Mouse (Mus musculus): ENCODE data around the gene Ncor2. TPM values are rescaled to one million over a fixed set of nuclear protein-coding genes. Genes with fewer than 3 reads are reported as not detected.

Ncor2 gene
- polyA plus RNA-seq, 1 experiment from 2014 or later = 22.6 TPM

DNA sequence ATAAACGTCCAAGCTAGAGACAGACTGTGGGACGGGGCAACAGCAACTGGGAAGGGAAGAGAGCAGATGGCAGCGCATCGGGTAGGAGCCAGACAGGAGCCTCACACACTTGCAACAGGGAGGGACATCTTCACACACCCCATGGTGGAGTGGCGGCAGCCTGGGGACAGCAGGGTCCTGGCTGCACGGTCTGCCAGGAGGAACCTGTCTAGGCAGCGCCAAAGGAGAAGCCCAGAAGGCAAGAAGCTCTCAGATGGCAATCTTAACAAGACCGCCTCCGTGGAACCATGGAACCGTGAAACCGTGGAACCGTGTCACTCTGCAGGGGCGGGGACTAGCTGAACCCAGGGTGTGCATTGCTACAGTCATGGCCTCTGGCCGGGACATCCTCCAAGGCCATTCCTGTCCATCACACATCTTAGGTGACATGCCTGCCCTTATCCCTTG, 50.1 kb downstream of the Ncor2 start:
- Histone ChIP-seq H3K27me3 (no peaks in the 10 kb centered on the region), H3K27ac (peak overlapping the region; percentile 67), H3K4me3 (replicated peaks) (no peak overlapping the region), H3K4me2 (replicated peaks) (no peak overlapping the region), H3K36me3 (peaks cover 5% of the 10 kb centered on the region; the same call in 1 of the 2 replicates), H3K9me3 (no peaks in the 10 kb centered on the region), H3K4me1 (replicated peaks) (peaks cover 83% of the 10 kb centered on the region), H3K9ac (replicated peaks) (no peak overlapping the region)
- WGBS = 74% methylated on average over 14 of the region's 14 CpGs
- ATAC-seq = no peak

DNA sequence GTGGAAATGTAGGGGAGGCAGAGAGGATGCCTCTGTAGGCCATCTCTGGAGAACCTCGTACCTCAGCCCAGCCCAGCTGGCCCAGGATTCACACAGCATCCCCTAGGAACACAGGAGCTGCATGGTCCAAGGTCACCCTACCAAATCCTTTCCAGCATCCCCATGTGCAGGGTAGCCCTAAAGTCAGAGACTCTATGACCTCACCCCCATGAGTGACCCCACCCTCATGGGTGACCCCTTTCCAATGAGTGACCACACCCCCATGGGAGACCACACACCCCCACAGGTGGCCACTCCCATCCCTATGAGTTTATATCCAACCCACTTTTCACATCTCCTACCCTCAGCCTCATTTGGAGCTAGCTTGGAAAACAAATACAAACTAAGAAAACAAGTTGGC, 51.1 kb downstream of the Ncor2 start:
- H3K4me3 ChIP-seq (replicated peaks) = no peak overlapping the region
- H3K36me3 ChIP-seq = peaks cover 5% of the 10 kb centered on the region
- H3K27me3 ChIP-seq = no peaks in the 10 kb centered on the region
- H3K9ac ChIP-seq (replicated peaks) = no peak overlapping the region
- H3K4me1 ChIP-seq (replicated peaks) = peaks cover 83% of the 10 kb centered on the region
- no peak overlapping the region for H3K4me2 ChIP-seq (replicated peaks)
- no peak overlapping the region for H3K27ac ChIP-seq
- WGBS = 89% methylated on average over 1 of the region's 1 CpGs
- H3K9me3 ChIP-seq = no peaks in the 10 kb centered on the region
- ATAC-seq = no peak

DNA sequence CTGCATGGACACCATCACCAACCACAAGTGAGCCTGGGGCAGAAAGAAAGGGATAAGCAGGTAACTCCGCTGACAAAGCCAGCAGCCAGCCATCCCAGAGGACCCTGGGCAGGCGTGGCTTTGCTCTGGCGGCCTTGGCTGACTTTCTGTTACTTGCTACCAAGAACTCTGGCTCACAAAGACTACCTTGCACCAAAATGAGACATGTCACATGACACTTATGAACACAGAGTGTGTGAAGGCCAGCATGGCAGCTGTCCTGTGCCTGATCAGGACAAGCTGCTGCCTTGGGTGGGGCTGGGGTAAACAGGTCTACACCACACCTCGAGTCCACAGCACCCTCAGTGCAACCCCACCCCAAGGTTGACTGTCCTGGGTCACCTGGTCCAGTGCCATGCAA, 51.6 kb downstream of the Ncor2 start:
- Histone ChIP-seq H3K4me1 (replicated peaks) (peaks cover 81% of the 10 kb centered on the region), H3K4me3 (replicated peaks) (no peak overlapping the region), H3K4me2 (replicated peaks) (no peak overlapping the region), H3K27ac (no peak overlapping the region), H3K9ac (replicated peaks) (no peak overlapping the region), H3K9me3 (no peaks in the 10 kb centered on the region), H3K36me3 (peaks cover 5% of the 10 kb centered on the region), H3K27me3 (no peaks in the 10 kb centered on the region)
- 95% methylated on average over 4 of the region's 4 CpGs for WGBS
- ATAC-seq = no peak

DNA sequence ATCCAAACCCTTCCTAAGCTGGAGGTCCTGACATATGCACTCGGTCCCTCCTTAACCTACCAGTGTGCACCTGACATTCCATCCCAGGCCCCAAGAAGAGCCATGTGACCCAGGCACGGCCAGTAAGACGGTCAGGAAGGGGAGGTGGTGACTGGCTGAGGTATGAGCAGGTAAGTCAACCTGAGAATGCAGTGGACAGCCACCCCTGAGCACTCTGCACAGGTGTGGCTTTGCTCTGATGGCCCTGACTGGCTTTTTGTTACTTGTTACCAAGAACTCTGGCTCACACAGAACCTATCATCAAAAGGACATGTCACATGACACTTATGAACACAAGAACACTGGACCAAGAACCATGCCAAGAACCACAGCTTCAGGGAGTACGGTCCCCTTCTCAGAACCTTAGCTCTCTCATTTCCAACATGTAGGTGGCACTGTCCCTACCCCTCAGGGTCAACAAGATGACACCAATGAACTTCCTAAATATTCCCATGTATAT, 53.0 kb downstream of the Ncor2 start:
- H3K27me3 ChIP-seq = no peaks in the 10 kb centered on the region
- H3K36me3 ChIP-seq = peaks cover 8% of the 10 kb centered on the region
- H3K9me3 ChIP-seq = no peaks in the 10 kb centered on the region
- H3K9ac ChIP-seq (replicated peaks) = peak overlapping the region; percentile 16; the same call in 1 of the 2 replicates
- no peak overlapping the region for H3K4me3 ChIP-seq (replicated peaks)
- peaks cover 76% of the 10 kb centered on the region for H3K4me1 ChIP-seq (replicated peaks)
- 93% methylated on average over 4 of the region's 4 CpGs for WGBS
- H3K27ac ChIP-seq = no peak overlapping the region
- H3K4me2 ChIP-seq (replicated peaks) = no peak overlapping the region
- ATAC-seq = no peak

DNA sequence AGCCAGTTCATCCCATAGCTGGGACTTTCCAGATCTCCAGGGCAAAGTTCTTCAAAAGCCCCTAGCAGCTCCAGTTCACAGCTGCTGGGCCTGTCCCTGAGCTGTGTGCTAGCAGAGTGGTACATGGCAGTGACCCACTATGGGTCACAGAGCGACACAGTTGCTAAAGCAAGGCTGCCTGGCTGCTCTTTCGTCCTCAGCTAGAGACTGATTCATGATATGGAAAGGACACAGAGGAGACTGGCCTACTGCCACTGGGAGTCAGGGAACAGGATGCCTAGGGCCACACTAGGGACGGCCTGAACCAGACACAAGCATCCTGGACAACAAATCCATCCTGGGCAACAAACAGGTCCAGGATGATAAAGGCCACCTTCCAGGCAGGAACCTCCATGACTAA, 53.8 kb downstream of the Ncor2 start:
- no peaks in the 10 kb centered on the region for H3K9me3 ChIP-seq
- no peak for ATAC-seq
- peaks cover 8% of the 10 kb centered on the region for H3K36me3 ChIP-seq
- peak overlapping the region; percentile 8 for H3K27ac ChIP-seq
- H3K4me3 ChIP-seq (replicated peaks) = no peak overlapping the region
- H3K4me1 ChIP-seq (replicated peaks) = peaks cover 76% of the 10 kb centered on the region
- H3K9ac ChIP-seq (replicated peaks) = 0 out of 2 replicates have a peak overlapping the region, but pooled peaks have one; percentile 16
- WGBS = 91% methylated on average over 3 of the region's 3 CpGs
- no peaks in the 10 kb centered on the region for H3K27me3 ChIP-seq
- H3K4me2 ChIP-seq (replicated peaks) = no peak overlapping the region

DNA sequence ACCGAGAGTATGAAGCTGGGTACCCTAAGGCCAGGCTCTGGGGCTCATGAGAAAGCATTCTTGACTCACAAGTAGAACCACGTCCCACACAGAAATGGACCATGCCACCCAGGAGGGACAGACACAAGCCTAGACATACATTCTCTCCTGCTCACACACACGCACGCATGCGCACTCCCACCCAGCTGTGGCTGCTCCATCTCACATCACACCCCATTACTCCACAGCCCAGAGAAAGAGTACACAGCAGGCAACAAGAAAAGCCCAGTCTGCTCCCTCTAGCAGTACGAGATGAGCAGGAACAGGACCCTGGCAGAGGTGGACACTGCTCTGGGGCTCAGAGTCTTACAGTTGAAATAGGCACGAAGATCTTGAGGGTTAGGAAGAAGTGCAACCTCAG, 55.0 kb downstream of the Ncor2 start:
- Histone ChIP-seq H3K4me3 (replicated peaks) (no peak overlapping the region), H3K27me3 (no peaks in the 10 kb centered on the region), H3K9ac (replicated peaks) (0 out of 2 replicates have a peak overlapping the region, but pooled peaks have one; percentile 12), H3K4me2 (replicated peaks) (no peak overlapping the region), H3K4me1 (replicated peaks) (peaks cover 71% of the 10 kb centered on the region), H3K27ac (peak overlapping the region; percentile 44; the same call in 1 of the 2 replicates), H3K36me3 (peaks cover 15% of the 10 kb centered on the region), H3K9me3 (no peaks in the 10 kb centered on the region)
- no peak for ATAC-seq
- WGBS = 81% methylated on average over 7 of the region's 7 CpGs

DNA sequence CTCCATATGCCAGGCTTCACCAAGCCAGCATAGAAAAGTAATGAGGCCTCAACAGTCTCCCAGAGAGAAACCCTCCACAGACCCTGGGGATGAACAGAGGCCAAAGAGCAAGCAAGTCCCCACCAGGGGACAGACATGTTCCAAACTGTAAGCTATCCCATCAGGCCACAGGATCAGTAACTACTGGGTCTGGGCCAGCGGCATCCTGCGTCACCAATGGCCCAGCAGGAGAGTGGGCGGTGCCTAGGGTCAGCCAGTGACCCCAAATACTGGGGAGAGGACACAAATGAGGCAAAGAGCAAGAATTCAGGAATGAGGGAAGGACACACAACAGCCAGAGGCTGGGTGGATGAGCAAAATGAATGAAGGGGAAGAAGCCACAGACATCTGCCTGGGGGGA, 55.8 kb downstream of the Ncor2 start:
- H3K9ac ChIP-seq (replicated peaks) = no peak overlapping the region
- no peaks in the 10 kb centered on the region for H3K27me3 ChIP-seq
- peaks cover 63% of the 10 kb centered on the region for H3K4me1 ChIP-seq (replicated peaks)
- no peaks in the 10 kb centered on the region for H3K9me3 ChIP-seq
- H3K36me3 ChIP-seq = peaks cover 23% of the 10 kb centered on the region
- WGBS = 41% methylated on average over 3 of the region's 3 CpGs
- no peak overlapping the region for H3K4me3 ChIP-seq (replicated peaks)
- no peak overlapping the region for H3K4me2 ChIP-seq (replicated peaks)
- peak overlapping the region; percentile 44; the same call in 1 of the 2 replicates for H3K27ac ChIP-seq
- ATAC-seq = peak; percentile 19; the same call in 1 of the 2 replicates

DNA sequence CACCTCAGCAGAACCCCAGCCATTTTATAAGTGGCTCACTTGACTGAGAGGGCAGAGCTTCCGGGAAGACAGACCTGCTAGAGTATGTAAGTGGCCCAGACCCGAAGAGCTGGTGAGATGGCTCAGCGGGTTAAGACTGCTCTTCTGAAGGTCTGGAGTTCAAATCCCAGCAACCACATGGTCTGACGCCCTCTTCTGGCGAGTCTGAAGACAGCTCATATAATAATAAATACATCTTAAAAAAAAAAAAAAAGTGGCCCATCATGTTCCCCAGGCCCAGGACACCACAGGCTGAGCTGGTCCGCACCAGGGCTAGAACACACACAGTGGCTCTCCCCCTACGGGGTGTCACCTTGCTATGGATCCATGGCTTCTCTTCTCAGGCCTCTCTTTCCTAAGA, 56.5 kb downstream of the Ncor2 start:
- 0 out of 2 replicates have a peak overlapping the region, but pooled peaks have one; percentile 40 for H3K27ac ChIP-seq
- H3K36me3 ChIP-seq = peaks cover 29% of the 10 kb centered on the region
- H3K9ac ChIP-seq (replicated peaks) = no peak overlapping the region
- H3K4me3 ChIP-seq (replicated peaks) = no peak overlapping the region
- 83% methylated on average over 7 of the region's 7 CpGs for WGBS
- H3K9me3 ChIP-seq = no peaks in the 10 kb centered on the region
- no peak for ATAC-seq
- H3K27me3 ChIP-seq = no peaks in the 10 kb centered on the region
- H3K4me1 ChIP-seq (replicated peaks) = peaks cover 58% of the 10 kb centered on the region
- no peak overlapping the region for H3K4me2 ChIP-seq (replicated peaks)

DNA sequence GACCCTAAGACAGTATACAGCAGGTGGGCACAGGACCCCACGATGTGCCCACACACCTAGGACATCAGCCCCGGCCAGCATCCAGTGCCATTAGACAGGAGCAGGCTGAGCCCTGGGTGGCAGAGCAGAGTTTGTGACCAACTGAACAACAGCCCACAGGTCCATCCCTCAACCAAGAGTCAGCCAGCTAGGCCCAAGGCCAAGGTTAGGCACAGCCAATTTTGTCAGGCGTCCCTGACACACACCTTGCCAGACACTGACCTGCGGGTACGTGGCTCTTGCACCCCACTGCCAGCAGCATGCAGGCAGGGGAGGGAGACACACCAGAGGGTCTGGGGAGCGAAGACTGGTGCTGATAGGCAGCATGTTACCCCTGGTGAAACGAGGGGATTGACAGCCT, 57.0 kb downstream of the Ncor2 start:
- ATAC-seq = no peak
- Histone ChIP-seq H3K27me3 (no peaks in the 10 kb centered on the region), H3K9ac (replicated peaks) (no peak overlapping the region), H3K36me3 (peaks cover 34% of the 10 kb centered on the region), H3K9me3 (no peaks in the 10 kb centered on the region), H3K4me1 (replicated peaks) (peaks cover 58% of the 10 kb centered on the region), H3K4me3 (replicated peaks) (no peak overlapping the region), H3K4me2 (replicated peaks) (no peak overlapping the region), H3K27ac (peak overlapping the region; percentile 40; the same call in 1 of the 2 replicates)
- 90% methylated on average over 7 of the region's 7 CpGs for WGBS

DNA sequence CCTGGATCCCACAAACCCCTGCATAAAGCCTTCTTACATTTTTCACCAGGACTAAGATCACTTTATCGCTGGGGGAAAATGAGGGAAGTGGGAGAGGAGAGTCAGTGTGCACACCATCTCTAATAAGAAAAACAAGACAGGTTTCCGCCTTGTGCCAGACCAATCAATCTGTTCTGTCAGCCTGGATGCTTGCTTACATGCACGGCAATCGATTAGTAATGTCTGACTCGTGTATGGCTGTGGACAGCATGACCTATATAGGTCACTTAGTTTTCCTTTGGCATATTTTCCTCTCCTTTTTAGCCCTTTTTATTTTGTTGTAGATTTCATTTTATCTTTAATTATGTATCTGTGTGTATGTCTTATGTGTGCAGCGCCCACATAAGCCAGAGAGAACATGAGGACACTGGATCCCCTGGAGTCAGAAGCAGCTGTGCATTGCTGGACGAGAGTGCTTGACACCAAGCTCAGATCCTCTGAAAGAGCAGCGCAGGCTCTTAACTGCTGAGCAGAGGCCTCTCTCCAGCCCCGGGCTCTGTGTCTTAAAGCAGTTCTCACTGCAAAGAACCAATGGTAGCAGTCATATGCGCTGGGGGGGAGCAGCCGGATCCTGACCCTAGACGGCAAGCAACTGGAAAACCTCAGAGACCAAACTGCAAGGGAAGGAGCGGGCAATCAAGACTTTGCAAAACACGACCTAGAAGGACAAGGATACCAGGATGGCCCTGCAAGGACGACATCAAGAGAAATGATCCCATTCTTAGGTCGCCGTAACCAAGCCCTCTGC, 58.3 kb downstream of the Ncor2 start:
- H3K9me3 ChIP-seq = no peaks in the 10 kb centered on the region
- H3K4me3 ChIP-seq (replicated peaks) = no peak overlapping the region
- H3K27ac ChIP-seq = peak overlapping the region; percentile 69
- ATAC-seq = no peak
- H3K4me1 ChIP-seq (replicated peaks) = peaks cover 54% of the 10 kb centered on the region
- H3K36me3 ChIP-seq = peaks cover 47% of the 10 kb centered on the region
- no peak overlapping the region for H3K4me2 ChIP-seq (replicated peaks)
- H3K27me3 ChIP-seq = no peaks in the 10 kb centered on the region
- H3K9ac ChIP-seq (replicated peaks) = no peak overlapping the region
- 78% methylated on average over 17 of the region's 17 CpGs for WGBS

DNA sequence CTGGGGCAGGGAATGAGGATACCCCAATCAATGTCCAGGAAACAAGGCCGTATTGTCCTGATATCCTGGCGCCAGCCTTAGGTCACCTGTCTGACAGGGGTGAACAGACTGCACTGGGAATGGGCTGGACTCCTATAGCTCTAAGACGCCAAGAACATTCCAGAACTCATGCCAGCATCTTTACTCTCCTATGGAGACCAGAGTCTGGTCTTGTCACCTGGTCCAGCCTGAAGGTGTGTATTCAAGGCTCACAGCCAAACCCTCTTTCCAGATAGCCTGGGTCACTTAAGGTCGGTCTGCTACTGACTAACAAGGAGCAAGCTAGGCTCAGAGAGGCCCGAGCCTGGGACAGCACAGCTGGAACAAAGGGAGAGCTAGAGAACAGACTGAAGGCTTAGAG, 61.8 kb downstream of the Ncor2 start:
- no peak overlapping the region for H3K4me2 ChIP-seq (replicated peaks)
- no peak overlapping the region for H3K4me3 ChIP-seq (replicated peaks)
- ATAC-seq = no peak
- H3K9ac ChIP-seq (replicated peaks) = no peak overlapping the region
- H3K27ac ChIP-seq = no peak overlapping the region
- H3K9me3 ChIP-seq = no peaks in the 10 kb centered on the region
- peaks cover 59% of the 10 kb centered on the region for H3K36me3 ChIP-seq
- WGBS = 90% methylated on average over 5 of the region's 5 CpGs
- H3K4me1 ChIP-seq (replicated peaks) = peaks cover 42% of the 10 kb centered on the region
- no peaks in the 10 kb centered on the region for H3K27me3 ChIP-seq

DNA sequence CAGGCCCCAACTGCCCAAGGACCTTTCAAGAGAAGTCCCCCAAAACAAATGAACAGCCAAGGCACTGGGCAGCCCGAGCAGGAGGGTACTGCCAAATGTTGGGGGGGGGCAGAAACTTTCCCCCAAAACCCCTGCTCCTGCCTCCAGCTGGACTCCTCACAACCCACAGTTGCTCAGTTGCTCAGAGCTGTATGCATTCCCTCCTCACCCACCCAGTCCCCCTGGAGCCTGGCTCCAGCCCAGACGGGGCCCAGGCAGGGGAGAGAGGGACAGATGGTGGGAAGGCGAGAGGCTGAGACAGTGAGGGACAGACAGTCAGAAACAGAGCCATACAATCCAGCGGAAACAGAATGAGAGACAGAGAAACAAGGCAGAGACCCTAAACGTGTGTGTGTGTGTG, 66.0 kb downstream of the Ncor2 start:
- Histone ChIP-seq H3K4me1 (replicated peaks) (peaks cover 40% of the 10 kb centered on the region), H3K27me3 (no peaks in the 10 kb centered on the region), H3K9ac (replicated peaks) (0 out of 2 replicates have a peak overlapping the region, but pooled peaks have one; percentile 14), H3K27ac (peak overlapping the region; percentile 69), H3K36me3 (peaks cover 59% of the 10 kb centered on the region), H3K4me3 (replicated peaks) (no peak overlapping the region), H3K9me3 (no peaks in the 10 kb centered on the region), H3K4me2 (replicated peaks) (no peak overlapping the region)
- WGBS = 56% methylated on average over 5 of the region's 5 CpGs
- peak; percentile 69 for ATAC-seq
